Mouse (Mus musculus): ENCODE measurements at regions not wholly inside any gene's neighbourhood (a gene's known extent, or its start where the extent isn't known, plus 50 kb on each side); places are given as distances from the start of the nearest gene placed in this dataset.

DNA sequence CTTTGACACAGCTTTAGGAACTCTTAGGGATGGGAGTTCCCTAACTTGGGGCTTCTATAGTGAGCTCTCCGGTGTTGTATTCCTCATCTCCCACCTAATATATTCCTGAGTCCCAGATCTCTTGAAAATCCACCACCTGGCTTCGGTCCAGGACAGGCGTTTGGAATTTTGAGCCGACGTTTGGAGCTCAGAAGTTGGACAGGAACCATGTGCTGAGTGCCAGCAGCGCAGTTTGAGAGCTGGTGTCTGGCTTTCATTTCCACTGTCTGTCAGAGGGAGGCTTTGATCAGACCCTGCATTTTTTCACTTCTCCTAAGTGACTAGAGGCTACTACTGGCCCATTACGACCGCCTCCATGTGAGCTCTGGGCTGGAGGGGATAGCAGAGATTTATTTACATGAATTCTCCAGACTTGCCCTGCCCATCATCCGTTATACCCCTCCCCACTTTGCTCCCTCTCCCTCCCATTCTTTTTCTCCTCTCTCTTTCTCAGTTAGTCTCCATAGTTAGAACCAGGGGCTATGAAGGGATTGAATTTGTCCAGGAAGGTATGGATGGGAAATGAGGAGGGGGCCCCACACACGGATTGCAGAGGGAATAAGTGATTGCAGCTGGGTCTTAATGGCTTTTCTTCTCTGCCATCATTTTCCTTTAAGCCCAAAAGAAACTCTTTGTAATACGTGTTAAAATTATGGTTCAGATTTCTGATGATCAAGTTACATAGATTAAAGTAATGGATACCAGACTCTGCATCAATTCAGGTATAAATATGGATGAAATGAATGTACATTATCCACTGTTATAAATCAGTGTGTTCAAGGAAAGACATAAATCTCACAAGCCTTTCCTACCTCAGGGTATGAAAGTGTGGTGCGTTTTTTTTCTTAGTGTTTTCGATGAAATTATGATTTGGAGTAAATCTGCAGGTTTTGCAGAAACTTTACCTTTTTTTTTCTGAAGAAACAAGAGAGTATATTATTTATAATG, 474.5 kb upstream of the Zfp462 start:
- TF ChIP-seq CTCF (IDR thresholded peaks at IDR 0.05) (no peak), EP300 (IDR thresholded peaks at IDR 0.05) (no peak)
